Mouse (Mus musculus) neural tube, embryonic 14.5 days (tissue): ENCODE results near the gene Abhd11. TPM values are rescaled to one million over a fixed set of nuclear protein-coding genes. Genes with fewer than 3 reads are reported as not detected.
A peak's percentile ranks its signal among the peaks of the same experiment; 100 is the strongest.

ENCODE experiments used
- ATAC-seq: fragments of 200-750 bp; cut with Nextera tagmentation; 2 replicates; pipeline ENCODE4 v1.8.0; 2017; ENCODE audit warnings: low read depth, mild to moderate bottlenecking, moderate TSS enrichment, moderate library complexity
- H3K27ac ChIP-seq: fragments of 300-500 bp; sonication (generic); 2 replicates; pipeline ENCODE4 v1.5.1; 2014; ENCODE audit warnings: low read depth, mild to moderate bottlenecking, control low read depth, low read length, moderate library complexity, mixed read lengths
- H3K27me3 ChIP-seq: fragments of 300-500 bp; sonication (generic); 2 replicates; pipeline ENCODE4 v1.6.1; 2014; ENCODE audit warnings: low read length; ENCODE audit not compliant: control insufficient read depth, insufficient read depth
- H3K36me3 ChIP-seq: fragments of 300-500 bp; sonication (generic); 2 replicates; pipeline ENCODE4 v1.6.1; 2014; ENCODE audit warnings: low read length, mixed read lengths; ENCODE audit not compliant: control insufficient read depth, insufficient read depth
- H3K4me1 ChIP-seq: fragments of 300-500 bp; sonication (generic); 2 replicates; pipeline ENCODE4 v1.6.1; 2014; ENCODE audit warnings: low read length; ENCODE audit not compliant: control insufficient read depth, insufficient read depth
- H3K4me2 ChIP-seq: fragments of 300-500 bp; sonication (generic); 2 replicates; pipeline ENCODE4 v1.6.1; 2014; ENCODE audit warnings: mild to moderate bottlenecking, low read depth, low read length, control low read depth
- H3K4me3 ChIP-seq: fragments of 300-500 bp; sonication (generic); 2 replicates; pipeline ENCODE4 v1.5.1; 2014; ENCODE audit warnings: low read depth, low read length, control low read depth, mixed read lengths
- H3K9ac ChIP-seq: fragments of 300-500 bp; sonication (generic); replicated peaks from 2 replicates; pipeline ENCODE4 v1.6.1; 2014; ENCODE audit warnings: low read depth, mild to moderate bottlenecking, control low read depth, low read length, mixed read lengths
- H3K9me3 ChIP-seq: fragments of 300-500 bp; sonication (generic); 2 replicates; pipeline ENCODE4 v1.6.1; 2016; ENCODE audit warnings: low read length; ENCODE audit not compliant: control insufficient read depth
- WGBS: fragments of 180-500 bp; shearing (Covaris S2); extraction: QIAGEN DNeasy Blood & Tissue Kit; methylation state at CpG from one replicate; pipeline ENCODE4 v1.1.7; 2014; 5-methylcytosine and 5-hydroxymethylcytosine counted together
- polyA plus RNA-seq: library from polyadenylated mRNA; unstranded; fragments of >200 nt; fragmentation: Nextera tagmentation; extraction: Ambion mirVana; gene quantifications from 2 replicates; pipeline ENCODE4 v1.2.1, GENCODE M21; 2014

The Abhd11 gene
- polyA plus RNA-seq, 1 experiment from 2014 or later = 79.6 TPM

- H3K27me3 ChIP-seq = no peaks in the 10 kb centered on the region
- no peak overlapping the region for H3K4me2 ChIP-seq
- H3K9ac ChIP-seq = no peak overlapping the region
- 98% methylated on average over 4 of the region's 4 CpGs for WGBS
- no peaks in the 10 kb centered on the region for H3K36me3 ChIP-seq
- H3K4me1 ChIP-seq = no peaks in the 10 kb centered on the region
- no peak overlapping the region for H3K4me3 ChIP-seq
- no peak for ATAC-seq
- H3K27ac ChIP-seq = no peak overlapping the region
- no peaks in the 10 kb centered on the region for H3K9me3 ChIP-seq
Observed at GRCm38 (mm10) chr5:134999797-135000196, 9.2 kb upstream of the Abhd11 start.

DNA sequence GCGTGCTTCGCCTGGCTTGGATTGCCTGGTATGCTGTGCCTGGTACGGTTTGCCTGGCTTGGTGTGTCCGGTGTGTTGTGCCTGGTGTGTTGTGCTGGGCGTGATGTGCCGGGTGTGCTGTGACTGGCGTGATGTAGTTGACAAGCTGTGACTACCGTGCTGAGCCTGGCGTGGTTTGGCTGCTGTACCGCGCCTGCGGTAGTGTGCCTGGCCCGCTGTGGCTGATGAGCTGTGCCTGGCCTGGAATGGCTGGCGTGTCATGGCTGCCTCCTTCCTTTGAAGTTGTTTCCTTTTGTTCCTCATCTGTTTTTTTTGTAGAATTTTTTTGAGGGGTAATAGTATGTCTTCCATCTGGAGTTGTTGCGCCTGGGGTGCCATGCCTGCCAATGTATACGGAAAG is 8.2 kb upstream of the Abhd11 start:
- H3K9me3 ChIP-seq = no peaks in the 10 kb centered on the region
- 54% methylated on average over 16 of the region's 16 CpGs for WGBS
- no peak overlapping the region for H3K4me3 ChIP-seq
- no peaks in the 10 kb centered on the region for H3K27me3 ChIP-seq
- no peak overlapping the region for H3K9ac ChIP-seq
- no peak overlapping the region for H3K27ac ChIP-seq
- peak; percentile 44 for ATAC-seq
- no peaks in the 10 kb centered on the region for H3K36me3 ChIP-seq
- H3K4me1 ChIP-seq = no peaks in the 10 kb centered on the region
- no peak overlapping the region for H3K4me2 ChIP-seq

- Histone ChIP-seq H3K9ac (no peak overlapping the region), H3K27ac (no peak overlapping the region), H3K27me3 (no peaks in the 10 kb centered on the region), H3K9me3 (no peaks in the 10 kb centered on the region), H3K4me1 (no peaks in the 10 kb centered on the region), H3K4me3 (no peak overlapping the region), H3K4me2 (peak overlapping the region; percentile 32; the same call in 1 of the 2 replicates), H3K36me3 (no peaks in the 10 kb centered on the region)
- ATAC-seq = no peak; the same call in 1 of the 2 replicates
- WGBS = 1% methylated on average over 14 of the region's 14 CpGs
Observed at GRCm38 (mm10) chr5:135001309-135001708, 7.6 kb upstream of the Abhd11 start.

- Histone ChIP-seq H3K4me2 (no peak overlapping the region), H3K27me3 (no peaks in the 10 kb centered on the region), H3K27ac (no peak overlapping the region), H3K9me3 (no peaks in the 10 kb centered on the region), H3K4me3 (no peak overlapping the region), H3K9ac (no peak overlapping the region), H3K4me1 (no peaks in the 10 kb centered on the region), H3K36me3 (no peaks in the 10 kb centered on the region)
- no peak for ATAC-seq
- WGBS = 77% methylated on average over 5 of the region's 5 CpGs
Observed at GRCm38 (mm10) chr5:135002151-135002550, 6.8 kb upstream of the Abhd11 start.

DNA sequence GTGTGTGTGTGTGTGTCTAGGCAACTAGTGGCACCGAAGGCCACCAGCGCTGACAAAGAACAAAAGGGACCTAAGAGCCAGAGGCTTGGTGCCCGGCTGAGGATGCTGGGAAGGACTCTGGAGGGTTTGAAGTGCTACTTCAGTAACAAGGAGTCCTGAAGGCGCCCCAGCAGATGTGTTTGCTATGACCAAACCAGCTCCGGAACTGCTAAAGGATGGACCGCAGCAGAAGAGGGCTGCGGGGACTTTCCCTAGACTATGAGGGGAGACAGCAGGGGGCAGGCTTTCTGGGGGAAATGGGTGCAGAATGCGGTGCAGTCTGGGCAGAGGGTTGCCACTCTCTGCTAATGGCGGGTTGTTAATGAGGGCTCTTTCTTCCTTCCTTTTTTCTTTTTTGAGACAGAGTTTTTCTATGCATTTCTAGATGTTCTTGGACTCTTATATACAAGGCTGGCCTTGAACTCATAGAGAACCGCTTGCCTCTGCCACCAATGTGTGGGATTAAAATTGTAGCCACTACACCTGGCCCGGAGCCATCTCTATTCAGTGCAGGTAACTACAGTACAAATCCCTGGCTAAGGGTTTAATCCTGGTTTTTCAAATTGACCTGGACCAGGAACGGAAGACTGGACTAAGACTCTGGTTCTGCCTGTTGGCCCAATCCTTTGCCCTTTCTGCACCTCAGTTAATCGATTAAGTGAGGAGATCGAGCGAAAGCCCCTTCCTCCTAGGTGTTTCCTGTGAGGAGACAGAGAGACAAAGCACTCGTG is 965 bp upstream of the Abhd11 start:
- H3K27ac ChIP-seq = peak overlapping the region; percentile 98
- H3K4me2 ChIP-seq = peak overlapping the region; percentile 89
- peaks cover 8% of the 10 kb centered on the region; the same call in 1 of the 2 replicates for H3K4me1 ChIP-seq
- no peaks in the 10 kb centered on the region for H3K27me3 ChIP-seq
- no peak for ATAC-seq
- peak overlapping the region; percentile 55 for H3K4me3 ChIP-seq
- no peaks in the 10 kb centered on the region for H3K36me3 ChIP-seq
- H3K9ac ChIP-seq = peak overlapping the region; percentile 74
- 30% methylated on average over 16 of the region's 16 CpGs for WGBS
- H3K9me3 ChIP-seq = no peaks in the 10 kb centered on the region

GRCm38 (mm10) chr5:135009590-135010319 is 803 bp downstream of the Abhd11 start:
- under 1% methylated on average over 36 of the region's 37 CpGs for WGBS
- peak overlapping the region; percentile 89 for H3K4me2 ChIP-seq
- ATAC-seq = peak; percentile 85

GRCm38 (mm10) chr5:135010320-135010709 is 1.4 kb downstream of the Abhd11 start:
- 58% methylated on average over 7 of the region's 7 CpGs for WGBS
- Histone ChIP-seq H3K27ac (peak overlapping the region; percentile 98), H3K4me1 (peaks cover 8% of the 10 kb centered on the region; the same call in 1 of the 2 replicates), H3K4me3 (peak overlapping the region; percentile 55), H3K36me3 (no peaks in the 10 kb centered on the region), H3K4me2 (peak overlapping the region; percentile 89), H3K27me3 (no peaks in the 10 kb centered on the region), H3K9ac (peak overlapping the region; percentile 63; the same call in 1 of the 2 replicates), H3K9me3 (no peaks in the 10 kb centered on the region)
- no peak for ATAC-seq

More at GRCm38 (mm10) chr5:135009590-135010319, 803 bp downstream of the Abhd11 start:
- Histone ChIP-seq H3K9ac (peak overlapping the region; percentile 63), H3K9me3 (no peaks in the 10 kb centered on the region), H3K36me3 (no peaks in the 10 kb centered on the region), H3K27me3 (no peaks in the 10 kb centered on the region), H3K4me1 (peaks cover 8% of the 10 kb centered on the region; the same call in 1 of the 2 replicates), H3K4me3 (peak overlapping the region; percentile 55), H3K27ac (peak overlapping the region; percentile 98)

DNA sequence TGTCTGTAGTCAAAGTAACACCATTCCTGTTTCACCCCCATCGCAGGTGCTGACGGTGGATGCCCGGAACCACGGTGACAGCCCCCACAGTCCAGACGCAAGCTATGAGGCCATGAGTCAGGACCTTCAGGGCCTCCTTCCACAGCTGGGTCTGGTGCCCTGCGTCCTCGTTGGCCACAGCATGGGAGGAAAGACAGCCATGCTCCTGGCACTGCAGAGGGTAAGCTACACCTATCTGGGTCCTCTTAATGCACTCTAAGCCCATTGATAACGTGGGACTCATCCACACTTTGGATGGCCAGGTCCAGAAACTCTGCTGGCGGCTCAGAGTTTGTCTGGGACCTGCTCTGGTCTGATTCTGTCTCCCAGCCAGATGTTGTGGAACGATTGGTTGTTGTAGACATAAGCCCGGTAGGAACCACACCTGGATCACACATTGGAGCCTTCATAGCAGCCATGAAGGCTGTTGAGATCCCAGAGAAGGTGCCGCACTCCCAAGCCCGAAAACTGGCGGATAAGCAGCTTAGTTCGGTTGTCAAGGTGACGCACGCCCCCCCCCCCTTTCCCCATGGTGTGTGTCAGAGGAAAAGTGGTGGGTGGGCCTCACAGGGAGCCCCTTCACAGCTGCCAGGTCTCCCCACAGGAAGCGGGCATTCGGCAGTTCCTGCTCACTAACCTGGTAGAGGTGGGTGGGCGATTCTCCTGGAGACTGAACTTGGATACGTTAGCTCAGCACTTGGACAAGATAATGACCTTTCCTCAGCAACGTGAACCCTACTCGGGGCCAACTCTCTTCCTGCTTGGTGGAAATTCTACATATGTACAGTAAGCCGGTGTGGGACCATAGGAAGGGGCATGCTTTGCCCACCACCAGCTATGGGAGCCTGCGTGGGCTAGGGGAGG is 2.1 kb downstream of the Abhd11 start:
- Histone ChIP-seq H3K9me3 (no peaks in the 10 kb centered on the region), H3K36me3 (no peaks in the 10 kb centered on the region), H3K4me1 (peaks cover 8% of the 10 kb centered on the region; the same call in 1 of the 2 replicates), H3K4me2 (0 out of 2 replicates have a peak overlapping the region, but pooled peaks have one; percentile 89), H3K27me3 (no peaks in the 10 kb centered on the region), H3K27ac (no peak overlapping the region), H3K9ac (no peak overlapping the region), H3K4me3 (no peak overlapping the region)
- no peak for ATAC-seq
- 90% methylated on average over 25 of the region's 25 CpGs for WGBS
